ENCODE assay signal across 19 mouse cellular contexts in the genomic region with DNA sequence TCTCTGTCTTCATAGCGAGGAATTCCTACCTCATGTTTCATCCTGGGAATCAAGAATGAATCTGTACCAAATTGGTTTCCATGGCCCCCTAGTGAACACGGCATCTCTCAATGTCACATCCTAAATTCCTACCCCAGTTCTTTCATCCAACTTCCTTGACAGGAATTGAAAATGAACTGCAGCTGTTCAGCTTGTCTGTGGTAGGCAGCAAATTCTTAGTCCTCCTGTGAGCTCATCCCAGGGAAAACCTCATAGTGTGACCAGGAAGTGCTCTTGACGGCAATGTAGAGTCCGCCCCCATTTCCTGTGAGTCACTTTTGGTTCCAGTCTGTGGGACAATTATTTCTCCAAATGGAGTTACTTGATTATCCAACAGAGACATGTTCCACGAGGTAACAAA. TPM values are rescaled to one million over a fixed set of nuclear protein-coding genes. Genes with fewer than 3 reads are reported as not detected.
A peak's percentile ranks its signal among the peaks of the same experiment; 100 is the strongest.
DNase-seq lines count a peak whose midpoint lies in the region; ATAC-seq and TF ChIP-seq lines count a peak whose summit lies in the region.
"Had no signal": no experiment of that assay in that cellular context is flagged by ENCODE, and none has a peak within 500 bp of the region (broad histone marks: within the 10 kb centered on the region; RNA-seq: fewer than 3 reads in every experiment).

No protein-coding gene starts in this region.

- no peaks in the 10 kb centered on the region for H3K36me3 ChIP-seq in lung, postnatal 0 days (ENCODE audit: insufficient read depth, low read length)
- H3K36me3 ChIP-seq: intestine, embryonic 15.5 days; limb, embryonic 12.5 days; neural tube, embryonic 13.5 days; stomach, embryonic 15.5 days had no signal

- intact Hi-C loops in heart, postnatal 36 days (cut with DNase I), result no loop called here

- no peak overlapping the region for H3K4me3 ChIP-seq in lung, postnatal 0 days (ENCODE audit: low read depth, low read length)
- H3K4me3 ChIP-seq: forebrain, embryonic 13.5 days; intestine, embryonic 15.5 days; limb, embryonic 12.5 days; megakaryocyte, embryonic 14.5 days; neural tube, embryonic 13.5 days; stomach, embryonic 15.5 days had no signal

- H3K4me1 ChIP-seq in lung, postnatal 0 days (ENCODE audit: insufficient read depth, low read depth, low read length), result no peaks in the 10 kb centered on the region
- H3K4me1 ChIP-seq: forebrain, embryonic 13.5 days; intestine, embryonic 15.5 days; limb, embryonic 12.5 days; megakaryocyte, embryonic 14.5 days; neural tube, embryonic 13.5 days; stomach, embryonic 15.5 days had no signal

- H3K4me2 ChIP-seq in lung, postnatal 0 days (replicated peaks; ENCODE audit: low read depth, low read length), result no peak overlapping the region
- H3K4me2 ChIP-seq: forebrain, embryonic 13.5 days; intestine, embryonic 15.5 days; limb, embryonic 12.5 days; neural tube, embryonic 13.5 days; stomach, embryonic 15.5 days had no signal

- no peaks in the 10 kb centered on the region for H3K9me3 ChIP-seq in lung, postnatal 0 days (ENCODE audit: low read length)
- H3K9me3 ChIP-seq: forebrain, embryonic 13.5 days; intestine, embryonic 15.5 days; limb, embryonic 12.5 days; megakaryocyte, embryonic 14.5 days; neural tube, embryonic 13.5 days; stomach, embryonic 15.5 days had no signal

- no peak for TF ChIP-seq CTCF in lung, postnatal 0 days (IDR thresholded peaks at IDR 0.05)

- TF ChIP-seq EP300 in lung, postnatal 0 days (IDR thresholded peaks at IDR 0.05), result no peak

- DNase-seq in heart, adult 11 months, result peak; percentile 86
- no peak for DNase-seq in heart, postnatal 36 days
- DNase-seq in lung, postnatal 0 days (ENCODE audit: low spot score), result peak; percentile 37
- DNase-seq in lung, postnatal 14 days, result no peak
- DNase-seq in lung, postnatal 25 days (ENCODE audit: low spot score), result peak; percentile 17
- no peak for DNase-seq in thymus, postnatal 36 days
- DNase-seq in gastrocnemius, adult 8-10 months (ENCODE audit: low spot score in 2 of 2), result no peak
- DNase-seq: B cell, adult 2 months; cerebellum, adult 9-10 months; kidney, postnatal 25 days; thymus, postnatal 14 days had no signal

- H3K27ac ChIP-seq in lung, postnatal 0 days (ENCODE audit: low read length), result no peak overlapping the region
- H3K27ac ChIP-seq: forebrain, embryonic 13.5 days; intestine, embryonic 15.5 days; limb, embryonic 12.5 days; liver, embryonic 14.5 days; neural tube, embryonic 13.5 days; stomach, embryonic 15.5 days had no signal

- WGBS in lung, postnatal 0 days, result 51% methylated on average over 5 of the region's 5 CpGs

- H3K9ac ChIP-seq in lung, postnatal 0 days (replicated peaks; ENCODE audit: low read depth), result no peak overlapping the region
- H3K9ac ChIP-seq: forebrain, embryonic 13.5 days; intestine, embryonic 15.5 days; limb, embryonic 12.5 days; liver, embryonic 14.5 days; neural tube, embryonic 13.5 days; stomach, embryonic 15.5 days had no signal

- no peaks in the 10 kb centered on the region for H3K27me3 ChIP-seq in lung, postnatal 0 days (replicated peaks; ENCODE audit: insufficient read depth, low read length)
- H3K27me3 ChIP-seq: forebrain, embryonic 13.5 days; intestine, embryonic 15.5 days; limb, embryonic 12.5 days; megakaryocyte, embryonic 14.5 days; neural tube, embryonic 13.5 days; stomach, embryonic 15.5 days had no signal

- ATAC-seq in lung, postnatal 0 days, result peak; percentile 56
- no peak for ATAC-seq in inflammation-experienced regulatory T-cells, adult 6 months
- ATAC-seq: forebrain, embryonic 13.5 days; intestine, embryonic 15.5 days had no signal

RNA-seq across cellular contexts. Expression of a gene that starts 37.0 kb away (rescaled TPM):
- total RNA-seq in heart, postnatal 36 days (2021), result under 1 TPM; 0.46 to 0.56 TPM
- 34.3 and 38.7 TPM in 2 replicates for polyA plus RNA-seq in lung, postnatal 0 days (2015; fragmentation: Nextera tagmentation; extraction: Ambion mirVana)
- 1 to 10 TPM in 3 of 4 experiments, under 1 TPM in 1; 0.82 to 3.7 (median 2.2) TPM for total RNA-seq in gastrocnemius, adult 8-10 months (2022)
- polyA plus RNA-seq in inflammation-experienced regulatory T-cells, adult 6 months (2017; shearing (Covaris generic)), result 1 to 10 TPM in 1 of 3 experiments, under 1 TPM in 2; 0.25 to 1.3 (median 0.41) TPM

Comparison
In these comparisons a context has a peak if more than half of its experiments do, and no peak if none do; other contexts are left out.
1. DNase-seq: peak in heart, adult 11 months (single experiment), lung, postnatal 0 days (single experiment) and lung, postnatal 25 days (single experiment); none in heart, postnatal 36 days (0 of 2), lung, postnatal 14 days (single experiment), thymus, postnatal 36 days (0 of 2) and gastrocnemius, adult 8-10 months (0 of 2).